16 mouse cellular contexts compared by ENCODE assay signal in the genomic region with DNA sequence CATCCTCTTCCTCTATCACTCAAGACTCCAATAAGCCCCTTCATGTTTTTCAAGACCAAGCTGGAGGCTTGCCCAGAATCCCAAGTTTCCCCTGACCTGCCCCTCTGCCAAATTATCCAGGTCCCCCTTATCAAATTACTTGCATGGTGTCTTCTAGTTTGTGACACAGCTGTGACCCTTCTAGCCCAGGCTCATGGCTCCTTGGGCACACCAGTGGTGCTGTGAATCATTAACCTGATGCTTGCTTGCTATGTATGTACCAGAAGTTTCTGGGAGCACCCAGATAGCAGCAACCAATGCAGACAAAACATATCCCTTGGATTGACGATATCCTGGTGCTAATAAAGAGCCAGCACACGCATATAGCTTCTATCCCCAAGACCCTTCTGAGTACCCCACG. TPM values are rescaled to one million over a fixed set of nuclear protein-coding genes. Genes with fewer than 3 reads are reported as not detected.
DNase-seq lines count a peak whose midpoint lies in the region; ATAC-seq and TF ChIP-seq lines count a peak whose summit lies in the region.
"Had no signal": no experiment of that assay in that cellular context is flagged by ENCODE, and none has a peak within 500 bp of the region (broad histone marks: within the 10 kb centered on the region; RNA-seq: fewer than 3 reads in every experiment).

No protein-coding gene starts in this region.

- intact Hi-C loops in heart, adult 2 months (cut with DNase I): no loop called here

- 0 out of 2 replicates have a peak overlapping the region, but pooled peaks have one; percentile 10 for H3K4me2 ChIP-seq in intestine, postnatal 0 days (replicated peaks; ENCODE audit: low read depth)
- H3K4me2 ChIP-seq in stomach, embryonic 14.5 days (replicated peaks; ENCODE audit: low read depth, low read length): no peak overlapping the region
- no peak overlapping the region for H3K4me2 ChIP-seq in forebrain, embryonic 12.5 days
- H3K4me2 ChIP-seq: embryonic facial prominence, embryonic 12.5 days; hindbrain, embryonic 15.5 days; neural tube, embryonic 12.5 days had no signal

- no peaks in the 10 kb centered on the region for H3K79me2 ChIP-seq in heart, adult 2 months (replicated peaks; ENCODE audit: control insufficient read depth, insufficient read depth, low read length)

- TF ChIP-seq POLR2A in ES-Bruce4 (IDR thresholded peaks at IDR 0.05; ENCODE audit: insufficient read depth, low read length): no peak
- no peak for TF ChIP-seq POLR2A in heart, adult 2 months (IDR thresholded peaks at IDR 0.05; ENCODE audit: insufficient read depth, low read depth, low read length)

- H3K4me1 ChIP-seq in ES-Bruce4 (ENCODE audit: control insufficient read depth, insufficient read depth, low read length): peaks cover 13% of the 10 kb centered on the region
- peaks cover 17% of the 10 kb centered on the region for H3K4me1 ChIP-seq in intestine, postnatal 0 days (replicated peaks; ENCODE audit: control insufficient read depth, insufficient read depth, low read length)
- H3K4me1 ChIP-seq in stomach, embryonic 14.5 days (ENCODE audit: control insufficient read depth, insufficient read depth, low read length): peaks cover 36% of the 10 kb centered on the region
- peaks cover 35% of the 10 kb centered on the region for H3K4me1 ChIP-seq in forebrain, embryonic 12.5 days
- 0 out of 2 replicates have a peak, but pooled peaks cover 2% of the 10 kb centered on the region for H3K4me1 ChIP-seq in heart, adult 2 months (ENCODE audit: control insufficient read depth, insufficient read depth, low read length)
- H3K4me1 ChIP-seq: hindbrain, embryonic 15.5 days; megakaryocyte, embryonic 14.5 days had no signal

- 0 out of 2 replicates have a peak overlapping the region, but pooled peaks have one; percentile 12 for H3K27ac ChIP-seq in ES-Bruce4 (ENCODE audit: insufficient read depth, low read length)
- peak overlapping the region; percentile 85 for H3K27ac ChIP-seq in intestine, postnatal 0 days (ENCODE audit: low read depth, low read length)
- 0 out of 2 replicates have a peak overlapping the region, but pooled peaks have one; percentile 2 for H3K27ac ChIP-seq in stomach, embryonic 14.5 days (ENCODE audit: low read length)
- H3K27ac ChIP-seq in forebrain, embryonic 12.5 days: no peak overlapping the region
- no peak overlapping the region for H3K27ac ChIP-seq in heart, adult 2 months
- H3K27ac ChIP-seq: embryonic facial prominence, embryonic 12.5 days; gastrocnemius, adult 2 months; hindbrain, embryonic 15.5 days; neural tube, embryonic 12.5 days had no signal

- no peak for TF ChIP-seq EP300 in ES-Bruce4 (IDR thresholded peaks at IDR 0.05; ENCODE audit: insufficient read depth, low read depth, low read length)
- TF ChIP-seq EP300 in heart, adult 2 months (IDR thresholded peaks at IDR 0.05; ENCODE audit: insufficient read depth, low read depth, low read length): no peak

- no peak overlapping the region for H3K4me3 ChIP-seq in ES-Bruce4 (ENCODE audit: low read depth, low read length)
- no peak overlapping the region for H3K4me3 ChIP-seq in intestine, postnatal 0 days (ENCODE audit: low read depth, low read length)
- no peak overlapping the region for H3K4me3 ChIP-seq in stomach, embryonic 14.5 days (ENCODE audit: low read depth, low read length)
- no peak overlapping the region for H3K4me3 ChIP-seq in forebrain, embryonic 12.5 days (replicated peaks)
- H3K4me3 ChIP-seq in heart, adult 2 months: no peak overlapping the region
- H3K4me3 ChIP-seq: embryonic facial prominence, embryonic 12.5 days; gastrocnemius, adult 2 months; hindbrain, embryonic 15.5 days; megakaryocyte, embryonic 14.5 days; neural tube, embryonic 12.5 days had no signal

- TF ChIP-seq CTCF in ES-Bruce4 (IDR thresholded peaks at IDR 0.05; ENCODE audit: low read depth, low read length): no peak
- no peak for TF ChIP-seq CTCF in intestine, postnatal 0 days (IDR thresholded peaks at IDR 0.05; ENCODE audit: low read depth)
- TF ChIP-seq CTCF in heart, adult 2 months (IDR thresholded peaks at IDR 0.05): no peak

- WGBS in intestine, postnatal 0 days: 44% methylated on average over 3 of the region's 3 CpGs
- WGBS in stomach, embryonic 14.5 days: 69% methylated on average over 3 of the region's 3 CpGs
- WGBS in forebrain, embryonic 12.5 days: 90% methylated on average over 3 of the region's 3 CpGs
- 85% methylated on average over 3 of the region's 3 CpGs for WGBS in heart, adult 2 months

- peak; percentile 71 for DNase-seq in kidney, postnatal 14 days
- DNase-seq in heart, adult 2 months: no peak
- DNase-seq in thymus, postnatal 0 days (ENCODE audit: low spot score): no peak
- DNase-seq: cerebellum, adult 8-10 months; forebrain, postnatal 0 days; gastrocnemius, adult 2 months; heart, adult 11 months; lung, postnatal 14 days had no signal

- H3K9me3 ChIP-seq in ES-Bruce4 (replicated peaks; ENCODE audit: control insufficient read depth, insufficient read depth, low read length, poor library complexity, severe bottlenecking): no peaks in the 10 kb centered on the region
- H3K9me3 ChIP-seq in intestine, postnatal 0 days (ENCODE audit: control insufficient read depth): no peaks in the 10 kb centered on the region
- no peaks in the 10 kb centered on the region for H3K9me3 ChIP-seq in stomach, embryonic 14.5 days (ENCODE audit: control insufficient read depth, low read depth, low read length)
- no peaks in the 10 kb centered on the region for H3K9me3 ChIP-seq in forebrain, embryonic 12.5 days
- H3K9me3 ChIP-seq: embryonic facial prominence, embryonic 12.5 days; hindbrain, embryonic 15.5 days; megakaryocyte, embryonic 14.5 days; neural tube, embryonic 12.5 days had no signal

- H3K27me3 ChIP-seq in ES-Bruce4 (ENCODE audit: control insufficient read depth, insufficient read depth, low read length, poor library complexity, severe bottlenecking): no peaks in the 10 kb centered on the region
- H3K27me3 ChIP-seq in intestine, postnatal 0 days (replicated peaks; ENCODE audit: control insufficient read depth, insufficient read depth, low read length): no peaks in the 10 kb centered on the region
- no peaks in the 10 kb centered on the region for H3K27me3 ChIP-seq in stomach, embryonic 14.5 days (ENCODE audit: control insufficient read depth, insufficient read depth, low read length)
- no peaks in the 10 kb centered on the region for H3K27me3 ChIP-seq in forebrain, embryonic 12.5 days
- H3K27me3 ChIP-seq in heart, adult 2 months (ENCODE audit: control insufficient read depth, insufficient read depth, low read length): no peaks in the 10 kb centered on the region
- H3K27me3 ChIP-seq: embryonic facial prominence, embryonic 12.5 days; hindbrain, embryonic 15.5 days; neural tube, embryonic 12.5 days had no signal

- ATAC-seq in intestine, postnatal 0 days: no peak
- no peak for ATAC-seq in stomach, embryonic 14.5 days (ENCODE audit: insufficient number of reproducible peaks, insufficient read depth, low FRiP score, low read depth)
- no peak for ATAC-seq in forebrain, embryonic 12.5 days (ENCODE audit: low FRiP score)
- ATAC-seq: forebrain, postnatal 0 days had no signal

- H3K9ac ChIP-seq in ES-Bruce4 (ENCODE audit: low read depth, poor library complexity, severe bottlenecking): no peak overlapping the region
- no peak overlapping the region for H3K9ac ChIP-seq in intestine, postnatal 0 days (ENCODE audit: low read depth, low read length)
- no peak overlapping the region for H3K9ac ChIP-seq in stomach, embryonic 14.5 days (replicated peaks; ENCODE audit: low read depth, low read length)
- H3K9ac ChIP-seq in forebrain, embryonic 12.5 days: no peak overlapping the region
- H3K9ac ChIP-seq in heart, adult 2 months (ENCODE audit: low read depth, low read length): no peak overlapping the region
- H3K9ac ChIP-seq: embryonic facial prominence, embryonic 12.5 days; forebrain, postnatal 0 days; hindbrain, embryonic 15.5 days; neural tube, embryonic 12.5 days had no signal

- H3K36me3 ChIP-seq in ES-Bruce4 (ENCODE audit: control insufficient read depth, insufficient read depth, low read length, poor library complexity, severe bottlenecking): no peaks in the 10 kb centered on the region
- no peaks in the 10 kb centered on the region for H3K36me3 ChIP-seq in intestine, postnatal 0 days (ENCODE audit: control insufficient read depth, insufficient read depth)
- no peaks in the 10 kb centered on the region for H3K36me3 ChIP-seq in stomach, embryonic 14.5 days (ENCODE audit: control insufficient read depth, insufficient read depth, low read length)
- no peaks in the 10 kb centered on the region for H3K36me3 ChIP-seq in forebrain, embryonic 12.5 days (replicated peaks)
- H3K36me3 ChIP-seq in heart, adult 2 months (ENCODE audit: control insufficient read depth, insufficient read depth, low read length): no peaks in the 10 kb centered on the region
- H3K36me3 ChIP-seq: embryonic facial prominence, embryonic 12.5 days; hindbrain, embryonic 15.5 days; neural tube, embryonic 12.5 days had no signal

RNA-seq across cellular contexts. Expression of gene Plekha7, which starts 19.2 kb away (rescaled TPM):
- polyA plus RNA-seq in ES-Bruce4 (2011; ENCODE audit: insufficient read depth, insufficient read length, low read depth, missing spikeins): 80.0 and 80.5 TPM in 2 replicates
- polyA plus RNA-seq in intestine, postnatal 0 days (2015; fragmentation: Nextera tagmentation; extraction: Ambion mirVana): 17.2 and 20.2 TPM in 2 replicates
- polyA plus RNA-seq in stomach, embryonic 14.5 days (2014; fragmentation: Nextera tagmentation; extraction: Ambion mirVana): 11.5 and 12.4 TPM in 2 replicates
- polyA plus RNA-seq in forebrain, embryonic 12.5 days (2016; fragmentation: Nextera tagmentation; extraction: Ambion mirVana): 18.6 and 20.8 TPM in 2 replicates
- total RNA-seq in heart, adult 2 months (2021): 1 to 10 TPM; 4.5 to 6.3 TPM
- polyA plus RNA-seq in heart, adult 2 months (2012; rRNA removed): 13.7 and 19.3 TPM in 2 replicates
- polyA plus RNA-seq in thymus, postnatal 0 days (2015; fragmentation: Nextera tagmentation; extraction: Ambion mirVana): 17.0 and 18.4 TPM in 2 replicates

RNA-seq across cellular contexts. Expression of gene Rps13, which starts 45.0 kb away (rescaled TPM):
- polyA plus RNA-seq in ES-Bruce4 (2011; ENCODE audit: insufficient read depth, insufficient read length, low read depth, missing spikeins): 245 and 285 TPM in 2 replicates
- polyA plus RNA-seq in intestine, postnatal 0 days (2015; fragmentation: Nextera tagmentation; extraction: Ambion mirVana): 471 and 493 TPM in 2 replicates
- 960 and 1,086 TPM in 2 replicates for polyA plus RNA-seq in stomach, embryonic 14.5 days (2014; fragmentation: Nextera tagmentation; extraction: Ambion mirVana)
- polyA plus RNA-seq in forebrain, embryonic 12.5 days (2016; fragmentation: Nextera tagmentation; extraction: Ambion mirVana): 607 and 697 TPM in 2 replicates
- total RNA-seq in heart, adult 2 months (2021): 100 to 1,000 TPM; 328 to 384 TPM
- polyA plus RNA-seq in heart, adult 2 months (2012; rRNA removed): 110 and 146 TPM in 2 replicates
- 1,259 and 1,312 TPM in 2 replicates for polyA plus RNA-seq in thymus, postnatal 0 days (2015; fragmentation: Nextera tagmentation; extraction: Ambion mirVana)

Comparison
In these comparisons a context has a peak if more than half of its experiments do, and no peak if none do; other contexts are left out.
1. H3K27ac ChIP-seq: peak in ES-Bruce4 (single experiment), intestine, postnatal 0 days (single experiment) and stomach, embryonic 14.5 days (single experiment); none in forebrain, embryonic 12.5 days (single experiment) and heart, adult 2 months (single experiment).